Mouse (Mus musculus): ENCODE results near the gene Aoc3.
"Not testable (repeated sequence)": the region's sequence is repeated elsewhere in the genome, so short reads cannot be mapped to it uniquely, and the experiment has no call there.

Aoc3 gene

DNA sequence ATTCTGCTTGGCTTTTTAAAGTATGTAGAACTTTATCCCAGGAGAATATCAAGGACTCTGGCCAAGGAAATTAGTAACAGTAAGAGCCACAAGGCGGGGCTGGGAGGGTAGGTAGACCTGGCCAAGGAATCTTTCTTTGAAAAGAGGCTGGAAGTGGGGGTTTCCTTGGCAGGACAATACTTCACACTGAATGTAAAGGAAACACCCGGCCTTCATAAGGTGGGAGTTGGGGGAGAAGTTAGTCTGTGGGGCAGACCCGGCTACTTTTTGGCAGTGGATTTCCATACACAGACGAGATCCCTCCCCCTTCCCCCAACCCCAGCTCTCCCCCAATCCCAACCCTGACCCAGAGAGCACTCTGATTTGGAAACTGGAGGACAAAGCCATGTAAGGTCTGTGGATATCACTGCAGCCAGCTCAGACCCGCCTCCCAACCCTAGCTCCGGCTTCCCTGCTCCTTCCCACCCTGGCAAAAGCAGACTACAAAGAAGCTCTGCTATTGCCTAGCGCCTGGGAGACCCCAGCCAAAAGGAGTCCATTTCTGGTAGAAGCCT lies at the start of gene Aoc3:
TSS of gene Aoc3 (plus strand) at position 235 of the 554 bp plus-strand sequence.
- DNase-seq = no peak

DNA sequence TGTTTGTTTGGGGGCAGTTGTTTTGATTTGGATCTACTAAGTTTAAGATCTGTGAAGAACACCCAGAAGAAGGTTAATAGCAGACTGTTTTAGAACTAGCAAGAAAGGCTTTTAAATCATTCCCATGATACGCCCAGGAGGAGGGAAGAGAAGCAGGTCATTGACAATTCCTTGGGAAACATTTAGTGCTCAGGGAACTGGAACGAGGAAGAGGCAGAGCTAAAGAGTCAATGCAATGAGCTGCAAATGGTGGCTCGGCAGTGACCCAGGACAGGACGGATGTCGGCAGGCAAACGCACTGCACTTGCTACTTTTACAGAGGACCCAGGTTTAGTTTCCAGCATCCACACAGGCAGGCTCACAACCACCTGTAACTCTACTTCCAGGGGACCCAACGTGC lies 49.6 kb upstream of the Aoc3 start:
- no peak for DNase-seq

DNA sequence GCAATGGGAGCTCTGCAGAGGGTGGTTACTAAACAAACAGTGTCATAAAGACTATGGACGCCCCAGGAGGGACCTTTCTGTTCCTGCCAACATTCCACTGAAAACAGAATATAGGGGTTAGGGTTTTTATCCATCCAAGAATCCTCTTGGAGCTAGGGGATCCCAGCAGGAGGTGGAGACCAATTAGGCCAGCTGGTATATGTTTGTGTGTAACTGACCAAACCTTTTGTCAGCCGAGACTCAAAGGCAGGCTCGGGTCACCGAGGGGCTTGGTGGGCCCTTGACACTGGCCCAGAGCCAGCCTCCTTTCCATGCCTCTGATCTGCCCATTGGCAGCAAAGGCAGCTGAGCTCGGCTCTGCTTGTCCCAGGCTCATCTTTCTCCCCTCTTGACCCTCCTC lies 47.5 kb upstream of the Aoc3 start:
- no peak for DNase-seq

DNA sequence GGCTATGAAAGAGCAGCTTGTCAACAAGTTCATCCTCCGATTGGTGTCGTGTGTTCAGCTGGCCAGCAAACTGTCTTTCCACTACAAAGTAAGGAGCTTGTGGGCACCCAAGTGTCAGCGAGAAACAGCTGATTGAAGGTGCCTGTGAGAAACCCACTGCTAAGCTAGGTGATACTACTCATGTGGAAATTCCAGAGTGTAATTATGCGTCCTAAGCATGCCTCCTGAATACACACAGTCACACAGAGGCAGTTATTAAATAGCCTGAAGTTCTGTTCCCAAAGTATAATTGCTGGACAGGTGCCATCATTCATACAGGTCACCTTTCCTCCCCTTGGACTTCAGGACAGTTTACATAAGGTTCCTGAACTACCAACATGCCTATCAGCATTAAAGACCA lies 46.6 kb upstream of the Aoc3 start:
- no peak for DNase-seq

DNA sequence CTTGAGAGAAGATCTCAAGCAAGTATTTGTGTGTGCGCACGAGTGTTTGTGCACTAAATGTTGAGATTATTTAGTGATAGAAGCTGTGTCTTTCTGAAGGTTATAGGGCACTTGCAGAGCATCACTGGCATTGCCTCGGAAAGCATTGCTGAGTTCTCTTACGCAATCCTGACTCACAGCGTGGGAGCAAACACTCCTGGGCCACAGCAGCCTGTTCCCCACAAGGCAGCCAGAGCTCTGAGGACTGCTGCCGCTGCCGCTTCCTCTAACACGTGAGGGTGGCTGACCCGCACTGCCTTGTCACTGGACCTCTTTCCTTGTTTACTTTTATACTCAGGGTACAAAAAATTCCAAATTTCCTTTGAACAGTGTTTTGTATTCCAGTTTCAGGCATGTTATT lies 43.1 kb upstream of the Aoc3 start:
- DNase-seq = no peak

DNA sequence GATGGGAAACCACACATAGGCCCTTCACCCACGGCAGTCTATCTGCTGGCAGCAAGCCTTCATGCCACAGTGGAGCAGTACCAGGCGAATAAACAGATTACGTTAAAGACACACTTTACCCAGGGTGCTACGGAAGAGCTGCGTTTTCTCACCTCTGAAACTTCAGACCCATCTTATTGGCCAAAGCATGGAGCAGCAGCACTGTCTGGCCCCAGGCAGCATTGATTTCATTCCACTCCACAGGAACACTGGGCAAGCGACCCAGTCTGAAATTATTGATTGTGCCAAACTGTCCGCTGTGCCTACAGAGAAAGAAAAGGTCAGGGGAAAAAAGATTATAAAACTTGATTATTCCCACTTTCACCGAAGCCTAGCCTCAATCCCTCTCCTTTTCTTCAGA lies 39.2 kb upstream of the Aoc3 start:
- no peak for DNase-seq

DNA sequence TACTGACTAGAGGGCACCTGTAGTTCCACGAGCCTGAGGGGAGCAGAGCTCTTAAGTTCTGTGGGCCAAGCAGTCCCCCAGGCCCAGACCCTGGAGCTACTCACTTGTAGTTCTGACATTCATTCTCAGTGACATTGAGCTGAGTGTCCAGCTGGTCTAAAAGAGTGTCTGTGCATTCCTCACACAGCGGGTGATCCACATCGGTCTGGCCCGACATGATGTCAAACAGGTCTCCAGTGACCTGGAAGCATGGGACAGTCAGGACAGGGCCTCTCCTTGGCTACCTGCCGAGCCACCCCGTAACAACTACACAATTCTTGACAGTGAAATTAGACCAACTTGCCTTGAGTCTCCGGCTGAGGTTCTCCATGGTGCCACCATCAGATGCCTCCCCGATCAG lies 35.2 kb upstream of the Aoc3 start:
- no peak for DNase-seq

DNA sequence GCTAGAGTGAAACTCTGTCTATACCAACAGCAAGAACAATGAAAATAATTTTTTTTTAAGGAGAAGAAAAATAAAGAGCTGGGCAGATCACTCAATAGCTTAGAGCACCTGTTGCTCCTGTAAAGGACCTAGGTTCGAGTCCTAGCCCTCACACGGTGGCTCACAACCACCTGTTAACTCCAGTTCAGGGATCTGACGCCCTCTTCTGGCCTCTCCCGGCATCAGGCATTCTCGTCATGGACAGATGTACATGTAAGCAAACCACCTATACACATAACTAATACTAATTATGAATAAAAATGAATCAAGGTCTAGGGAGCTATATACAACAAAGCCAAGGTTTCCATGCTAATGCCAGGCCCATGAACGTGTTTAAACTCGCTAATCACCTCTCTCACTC lies 29.5 kb upstream of the Aoc3 start:
- DNase-seq = no peak

DNA sequence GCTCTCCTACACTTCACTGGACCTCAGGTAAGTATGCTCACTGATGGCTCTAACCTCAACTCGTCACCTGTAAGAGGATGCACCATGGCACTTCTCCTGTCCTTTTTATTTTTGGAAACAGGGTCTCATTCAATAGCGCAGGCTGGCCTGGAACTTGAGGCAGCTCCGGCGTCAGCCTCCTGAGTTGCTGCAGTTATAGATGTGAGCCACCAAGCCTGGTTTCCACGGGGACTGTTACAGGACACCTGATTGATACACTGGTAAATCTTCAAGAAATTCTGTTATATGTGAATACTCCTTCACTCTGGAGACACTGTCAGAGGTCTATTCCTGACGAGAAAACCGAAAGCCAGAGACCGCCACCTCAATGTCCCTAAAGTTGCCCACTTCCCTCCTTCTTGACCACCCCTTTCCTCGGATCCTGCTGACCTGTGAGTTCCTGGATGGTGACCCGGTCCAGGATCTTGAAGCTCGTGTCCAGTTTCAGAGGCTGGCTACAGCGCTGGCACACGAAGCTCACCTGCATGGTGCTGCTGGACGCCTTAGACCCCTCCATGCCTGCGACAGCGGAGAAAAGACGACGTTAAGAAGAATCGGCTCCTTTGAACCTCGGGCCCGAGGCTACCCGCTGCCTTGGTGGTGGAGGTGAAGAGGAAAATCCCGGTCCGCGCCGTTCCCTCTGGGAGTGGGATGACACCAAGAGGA lies 29.0 kb upstream of the Aoc3 start:
- no peak for DNase-seq

DNA sequence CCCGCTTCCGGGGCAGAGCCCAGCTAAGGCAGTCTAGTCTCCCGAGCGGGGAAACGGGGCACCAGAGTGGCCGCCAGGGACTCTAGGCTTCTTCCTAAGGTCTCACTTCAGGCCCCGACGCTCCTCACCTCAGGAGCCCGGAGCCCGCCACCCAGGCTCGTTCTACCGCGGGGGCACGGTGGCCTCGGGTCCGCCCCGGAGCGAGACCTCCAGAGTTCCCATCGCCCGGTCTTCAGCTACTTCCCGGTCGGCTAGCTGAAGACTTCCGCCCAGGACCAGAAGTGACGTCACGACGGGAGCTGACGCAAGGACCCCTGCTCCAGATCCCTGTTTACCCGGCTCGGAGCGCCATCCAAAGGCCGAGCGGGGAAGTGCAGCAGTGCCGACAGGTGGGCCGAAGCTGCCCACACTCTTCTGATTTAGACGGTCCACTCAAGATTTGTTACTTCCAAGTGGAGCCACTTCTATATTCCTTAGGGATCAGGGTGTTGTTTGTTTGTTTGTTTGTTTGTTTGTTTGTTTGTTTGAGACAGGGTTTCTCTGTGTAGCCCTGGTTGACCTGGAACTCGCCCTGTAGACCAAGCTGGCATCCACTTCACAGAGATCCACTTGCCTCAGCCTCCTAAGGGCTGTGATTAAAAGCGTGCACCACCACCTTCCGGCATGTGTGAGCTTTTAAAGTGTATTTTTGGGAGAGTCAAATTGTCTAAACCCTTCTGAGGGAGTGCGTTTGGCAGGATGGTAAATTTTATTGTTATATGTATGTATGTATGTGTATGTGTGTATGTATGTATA lies 28.2 kb upstream of the Aoc3 start, which contains the start of gene Becn1:
TSS of gene Becn1 (minus strand) at position 283 of the 795 bp plus-strand sequence.
- DNase-seq = peak; percentile 95

DNA sequence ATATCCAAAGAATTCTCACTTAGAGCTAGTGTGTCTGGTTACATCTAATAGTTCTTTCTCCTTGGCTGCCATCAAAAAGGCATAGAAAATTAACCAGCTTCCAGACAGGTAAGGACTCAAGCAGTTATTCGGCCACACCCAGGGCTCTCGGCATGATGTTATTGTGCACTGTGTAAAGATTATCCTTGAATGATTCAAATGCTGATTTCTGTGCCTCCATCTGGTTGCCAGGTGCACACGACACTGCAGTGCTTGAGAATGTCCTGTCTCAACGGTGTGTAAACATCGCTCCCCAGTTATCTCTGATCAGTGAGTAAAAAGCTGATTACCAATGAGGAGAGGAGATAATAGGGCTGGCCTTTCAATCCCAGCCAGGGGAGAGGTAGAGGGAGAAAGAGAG lies 22.7 kb upstream of the Aoc3 start:
- DNase-seq = no peak

DNA sequence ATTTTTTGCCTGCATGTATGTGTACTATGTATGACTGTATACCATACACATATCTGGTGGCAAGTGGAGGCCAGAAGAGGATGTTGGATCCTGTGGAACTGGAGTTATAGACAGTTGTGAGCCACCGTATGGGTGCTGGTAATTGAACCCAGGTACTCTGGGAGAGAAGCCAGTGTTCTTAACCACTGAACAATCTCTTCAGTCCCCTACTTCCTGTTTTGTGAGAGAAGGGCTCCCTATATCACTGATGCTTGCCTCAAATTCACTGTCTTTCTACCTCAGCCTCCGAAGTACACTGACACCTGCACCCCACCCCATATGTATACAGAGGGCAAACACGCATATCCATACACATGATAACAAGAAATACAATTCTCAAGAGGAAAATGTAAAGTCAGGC lies 19.3 kb upstream of the Aoc3 start:
- DNase-seq = no peak

DNA sequence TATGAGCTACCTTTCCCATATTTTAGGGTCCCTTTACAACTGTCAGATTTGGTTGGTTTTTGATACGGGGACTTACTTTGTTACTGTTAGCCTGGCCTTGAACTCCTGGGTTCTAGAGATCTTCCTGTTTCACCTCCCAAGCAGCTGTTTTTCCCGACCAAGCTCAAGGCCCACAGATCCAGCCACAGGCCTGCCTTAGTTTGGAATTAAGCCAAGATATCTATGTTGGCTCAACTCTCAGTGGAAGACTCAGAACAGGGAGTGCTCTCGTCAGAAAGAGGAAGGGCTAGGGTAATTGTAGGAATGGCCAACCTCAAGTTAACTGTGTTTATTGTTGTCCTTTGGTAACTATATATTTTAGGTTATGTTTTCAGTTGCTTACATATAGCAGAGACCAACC lies 18.3 kb upstream of the Aoc3 start:
- DNase-seq = no peak

DNA sequence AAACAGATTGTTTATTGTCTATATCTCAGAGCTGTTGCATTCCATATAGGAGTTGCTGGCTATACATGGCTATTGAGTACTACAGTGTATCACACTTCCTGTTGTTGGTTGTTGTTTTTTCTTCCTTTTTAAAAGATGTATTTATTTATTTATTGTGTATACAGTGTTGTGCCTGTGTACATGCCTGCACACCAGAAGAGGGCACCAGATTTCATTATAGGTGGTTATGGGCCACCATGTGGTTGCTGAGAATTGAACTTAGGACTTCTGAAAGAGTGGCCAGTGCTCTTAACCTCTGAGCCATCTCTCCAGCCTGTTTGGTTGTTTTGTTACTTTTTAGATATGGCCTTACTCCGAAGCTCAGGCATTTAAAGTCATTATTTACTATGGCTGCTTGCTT lies 15.8 kb upstream of the Aoc3 start:
- no peak for DNase-seq

DNA sequence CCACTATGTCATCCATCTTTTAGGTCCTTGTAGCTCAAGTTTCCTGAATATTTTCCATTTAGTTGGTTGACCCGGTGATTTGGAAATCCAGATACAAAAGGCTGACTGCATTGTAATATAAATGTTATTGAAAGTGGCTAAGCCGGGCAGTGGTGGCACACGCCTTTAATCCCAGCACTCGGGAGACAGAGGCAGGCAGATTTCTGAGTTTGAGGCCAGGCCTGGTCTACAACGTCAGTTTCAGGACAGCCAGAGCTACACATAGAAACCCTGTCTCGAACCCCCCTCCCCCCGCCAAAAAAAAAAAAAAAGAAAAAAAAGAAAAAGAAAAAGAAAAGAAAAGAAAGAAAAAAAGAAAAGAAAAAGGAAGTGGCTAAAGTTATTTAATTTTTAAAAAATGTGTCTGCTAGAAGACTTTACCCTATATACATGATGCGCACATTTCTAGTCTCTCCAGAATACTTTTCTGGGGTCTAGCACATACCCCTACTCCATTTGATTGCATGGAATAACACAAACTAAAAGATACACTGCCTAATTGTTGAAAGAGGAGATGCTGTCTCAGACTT lies 15.2 kb upstream of the Aoc3 start:
- DNase-seq = no peak

DNA sequence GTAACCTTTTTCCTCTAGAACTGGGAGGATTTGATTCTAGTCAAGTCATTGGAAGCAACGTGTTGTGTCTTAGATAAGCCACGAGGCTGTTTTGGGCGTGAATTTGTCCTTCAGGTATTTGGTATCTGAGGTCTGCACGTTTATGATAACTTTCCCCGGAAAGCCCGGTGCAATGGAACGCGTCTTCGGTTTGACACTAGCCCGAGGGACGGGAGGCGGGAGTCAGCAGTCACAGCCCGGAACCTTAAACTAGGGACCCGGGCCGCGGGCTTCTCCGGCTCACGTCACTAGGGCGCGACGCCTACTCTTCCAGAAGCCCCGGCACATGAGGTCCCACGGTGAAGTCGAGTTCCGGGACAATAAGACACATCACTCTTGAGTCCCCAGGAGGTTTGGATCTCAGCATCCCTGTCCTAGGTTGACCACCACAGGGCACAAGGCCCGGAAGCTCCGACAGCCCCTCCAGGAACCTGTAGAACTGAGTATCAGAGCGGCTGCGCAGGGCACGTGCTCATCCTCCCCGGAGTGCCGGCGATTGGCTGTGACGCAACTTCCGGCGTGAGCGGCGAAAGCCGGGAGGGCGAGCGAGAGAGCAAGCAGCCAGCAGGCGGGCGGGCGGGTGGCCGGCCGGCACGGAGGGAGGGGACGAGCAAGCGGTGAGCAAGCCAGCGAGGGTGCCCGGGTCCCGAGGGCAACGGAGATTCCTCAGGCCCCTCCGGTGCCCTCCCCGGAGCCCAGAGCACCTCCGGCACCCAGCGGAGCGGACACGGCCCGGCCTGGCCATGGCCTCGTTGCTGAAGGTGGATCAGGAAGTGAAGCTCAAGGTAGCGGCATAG lies 14.5 kb upstream of the Aoc3 start, which contains the start of gene Psme3:
TSS of gene Psme3 (plus strand) at position 549 of the 836 bp plus-strand sequence.
- peak; percentile 92 for DNase-seq

DNA sequence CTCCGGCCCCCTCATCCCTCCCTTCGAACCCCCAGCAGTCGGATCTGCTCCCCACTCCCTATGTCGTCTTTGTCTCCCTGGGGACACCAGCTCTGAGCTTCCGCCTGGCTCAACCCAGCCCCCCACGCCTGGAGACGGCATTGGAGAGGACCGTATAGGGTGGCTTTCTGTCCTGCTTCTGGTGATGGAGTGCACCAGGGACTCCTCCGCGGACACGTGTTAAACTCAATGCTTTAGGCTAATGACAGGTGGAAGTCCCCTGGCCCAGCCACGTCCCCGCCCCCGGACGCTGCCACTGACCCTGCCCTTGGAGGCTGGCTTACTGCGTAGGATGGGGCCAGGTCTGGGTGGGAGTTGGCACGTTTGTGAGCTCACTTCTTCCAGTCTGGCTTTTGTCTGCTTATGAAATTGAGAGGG lies 13.9 kb upstream of the Aoc3 start:
- no peak for DNase-seq

DNA sequence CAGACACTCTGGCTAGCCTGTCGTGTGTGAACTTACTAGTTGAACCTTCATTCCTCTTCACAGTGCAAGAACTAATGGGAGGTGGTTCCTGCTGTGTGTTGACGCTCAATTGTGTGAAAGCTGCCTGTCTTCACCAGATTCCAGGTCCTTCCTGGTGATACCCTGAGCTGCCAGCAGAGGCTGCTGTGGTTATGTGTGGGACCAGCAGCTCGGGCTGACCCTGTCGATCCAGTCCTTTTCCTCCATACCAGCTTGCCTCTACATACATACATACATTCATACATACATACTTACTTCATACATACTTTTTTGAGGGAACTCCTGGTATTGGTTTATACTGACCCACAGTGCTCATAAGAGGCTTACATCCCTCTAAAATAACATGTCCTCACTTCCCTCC lies 6.8 kb upstream of the Aoc3 start:
- peak; percentile 62 for DNase-seq

DNA sequence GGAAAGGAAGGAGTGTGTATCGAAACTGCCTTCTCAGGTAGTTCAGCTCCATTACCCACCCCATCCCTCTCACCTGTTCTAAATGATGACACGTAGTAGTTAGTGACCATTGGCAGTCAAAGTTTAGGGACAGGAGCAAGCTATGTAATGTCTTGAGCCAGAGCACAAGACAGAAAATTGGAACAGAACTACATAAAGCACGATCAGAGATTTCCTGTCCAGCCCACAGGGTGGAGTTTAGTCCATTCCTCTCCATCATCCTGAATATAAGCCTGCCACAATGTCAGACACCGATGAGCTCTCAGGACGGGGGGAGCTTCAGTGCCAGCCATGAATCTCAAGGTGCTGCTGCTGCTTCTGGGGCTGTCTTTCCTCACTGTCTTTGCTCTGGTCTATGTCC lies 5.6 kb upstream of the Aoc3 start, which contains the start of gene Aoc2:
TSS of gene Aoc2 (plus strand) at position 301 of the 400 bp plus-strand sequence.
- DNase-seq = no peak

DNA sequence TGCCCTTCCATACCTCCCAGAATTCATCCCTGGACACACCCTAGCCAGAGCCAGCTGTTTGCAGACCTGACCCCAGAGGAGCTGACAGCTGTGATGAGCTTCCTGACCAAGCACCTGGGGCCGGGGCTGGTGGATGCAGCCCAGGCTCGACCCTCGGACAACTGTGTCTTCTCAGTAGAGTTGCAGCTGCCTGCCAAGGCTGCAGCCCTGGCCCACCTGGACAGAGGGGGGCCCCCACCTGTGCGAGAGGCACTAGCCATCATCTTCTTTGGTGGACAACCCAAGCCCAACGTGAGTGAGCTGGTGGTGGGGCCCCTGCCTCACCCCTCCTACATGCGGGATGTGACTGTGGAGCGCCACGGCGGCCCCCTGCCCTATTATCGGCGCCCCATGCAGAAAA lies 5.2 kb upstream of the Aoc3 start:
- not testable (repeated sequence) for DNase-seq

DNA sequence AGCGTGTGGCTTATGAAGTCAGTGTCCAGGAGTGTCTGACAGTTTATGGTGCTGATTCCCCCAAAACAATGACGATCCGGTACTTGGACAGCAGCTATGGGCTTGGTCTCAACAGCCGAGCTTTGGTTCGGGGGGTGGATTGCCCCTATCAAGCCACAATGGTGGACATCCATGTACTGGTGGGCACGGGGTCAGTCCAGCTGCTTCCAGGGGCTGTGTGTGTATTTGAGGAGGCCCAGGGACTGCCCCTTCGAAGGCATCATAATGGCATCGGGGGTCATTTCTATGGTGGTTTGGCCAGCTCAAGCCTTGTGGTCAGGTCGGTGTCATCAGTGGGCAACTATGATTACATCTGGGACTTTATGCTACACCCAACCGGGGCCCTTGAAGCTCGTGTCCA lies 4.3 kb upstream of the Aoc3 start:
- no peak for DNase-seq

DNA sequence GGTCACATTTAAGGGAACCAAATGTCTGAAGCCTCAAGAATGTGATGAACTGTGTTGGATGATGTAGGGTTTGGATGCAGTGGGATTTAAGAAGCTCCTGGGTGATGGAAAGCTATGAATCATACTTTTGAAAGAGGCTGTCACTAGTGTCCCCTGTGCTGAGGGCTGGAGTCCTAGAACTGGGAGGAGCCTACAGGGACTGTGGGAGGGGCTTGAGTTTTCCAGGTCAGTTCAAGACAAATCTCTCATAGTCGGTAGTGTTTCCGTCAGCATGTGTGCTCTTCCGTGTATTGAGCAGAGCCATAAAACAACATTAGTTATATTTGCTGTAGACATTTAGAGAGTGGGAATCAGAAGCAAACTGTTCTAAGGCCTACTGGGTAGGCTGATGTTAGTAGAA lies 3.1 kb upstream of the Aoc3 start:
- DNase-seq = no peak
